Mouse (Mus musculus) layer of hippocampus, postnatal 14 days (tissue): ENCODE measurements around the gene Ss18l2. TPM values are rescaled to one million over a fixed set of nuclear protein-coding genes. Genes with fewer than 3 reads are reported as not detected.

Source experiments
- DNase-seq, 2 experiments: peaks; one replicate each; pipeline ENCODE4 v3.0.0; 2021 to 2022; ENCODE audit warnings: low spot score in 2 of 2, mixed read lengths in 1 of 2
- long read RNA-seq, 2 experiments: library from polyadenylated mRNA; stranded (forward); transcript quantifications; one replicate each; pipeline ENCODE4 v2.0.0; 2021
- total RNA-seq, 2 experiments: library from RNA; stranded (reverse); gene quantifications; 2 replicates each; pipeline ENCODE4 v1.2.3; 2021

The Ss18l2 gene
- total RNA-seq = 10 to 100 TPM; 83.1 to 92.6 TPM
- long read RNA-seq, experiment 1, transcript Ss18l2-207 (1 exons, 2,354 nt) = major isoform, 40 of 89 reads
- long read RNA-seq, experiment 1, transcript Ss18l2-203 (2 exons, 1,175 nt) = minor isoform, 20 of 89 reads
- long read RNA-seq, experiment 1, transcript Ss18l2-201 (3 exons, 577 nt) = minor isoform, 28 of 89 reads
- long read RNA-seq, experiment 1, partial matches to known transcripts = 0 of 89 reads
- long read RNA-seq, experiment 1, other reads (novel, unspliced or antisense) = 0 of 89 reads
- long read RNA-seq, experiment 2, transcript Ss18l2-201 (3 exons, 577 nt) = minor isoform, 59 of 201 reads
- long read RNA-seq, experiment 2, transcript Ss18l2-203 (2 exons, 1,175 nt) = minor isoform, 36 of 201 reads
- long read RNA-seq, experiment 2, transcript Ss18l2-207 (1 exons, 2,354 nt) = major isoform, 101 of 201 reads
- long read RNA-seq, experiment 2, partial matches to known transcripts = 0 of 201 reads
- long read RNA-seq, experiment 2, other reads (novel, unspliced or antisense) = 4 of 201 reads

DNA sequence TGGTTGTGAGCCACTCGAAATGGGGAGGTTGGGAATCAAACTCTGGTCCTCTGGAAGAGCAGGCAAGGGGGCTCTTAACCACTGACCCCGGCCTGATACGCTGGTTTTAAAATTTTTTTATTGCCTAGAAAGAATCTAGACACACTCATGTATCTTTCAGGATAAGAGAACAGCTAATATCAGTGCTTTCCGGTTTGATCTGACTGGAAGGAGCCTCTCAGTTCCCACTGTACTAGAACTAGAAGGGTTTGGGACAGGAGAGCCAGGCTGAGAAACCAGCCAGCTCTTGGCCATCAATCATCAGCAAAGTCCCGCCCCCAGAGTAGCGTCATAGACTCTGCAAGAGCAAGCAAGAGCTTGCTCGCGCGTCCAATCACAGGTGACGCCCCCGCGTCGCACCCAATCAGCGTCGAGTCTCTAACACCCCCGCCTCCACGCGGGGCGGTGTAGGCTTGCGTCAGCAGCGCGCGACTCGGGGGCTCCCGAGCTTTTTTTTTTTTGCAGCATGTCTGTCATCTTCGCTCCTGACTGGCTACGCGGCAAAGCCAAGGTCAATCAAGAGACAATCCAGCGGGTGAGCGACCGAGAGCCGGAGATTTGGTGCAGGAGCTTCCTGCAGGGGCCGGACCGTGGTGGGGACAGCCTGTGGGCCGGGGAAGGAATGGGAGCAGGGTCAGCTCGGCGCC, at the start of gene Ss18l2:
Ss18l2 (plus strand) TSS at position 432 of the 686 bp plus-strand sequence.
- peak; percentile 94 to 98 for DNase-seq

DNA sequence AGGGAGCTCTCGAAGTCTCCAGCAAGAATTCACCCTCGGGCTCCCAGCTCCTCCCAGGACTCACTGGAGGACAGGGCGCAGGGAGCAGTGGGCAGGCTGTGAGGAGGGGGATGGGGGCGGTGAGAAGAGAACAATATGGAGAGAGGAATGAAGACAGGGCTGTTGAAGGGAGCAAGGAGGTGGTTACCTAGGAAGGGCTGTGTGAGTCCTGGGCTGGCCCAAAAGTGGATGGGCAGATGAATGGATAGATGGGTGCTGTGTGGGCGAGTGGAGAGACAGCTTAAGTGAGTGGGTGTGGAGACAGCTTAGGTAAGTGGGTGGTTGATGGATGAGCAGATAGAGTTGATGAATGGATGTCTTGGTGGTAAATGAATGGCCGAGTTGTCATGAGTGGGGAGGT, 46.7 kb upstream of the Ss18l2 start:
- no peak for DNase-seq

DNA sequence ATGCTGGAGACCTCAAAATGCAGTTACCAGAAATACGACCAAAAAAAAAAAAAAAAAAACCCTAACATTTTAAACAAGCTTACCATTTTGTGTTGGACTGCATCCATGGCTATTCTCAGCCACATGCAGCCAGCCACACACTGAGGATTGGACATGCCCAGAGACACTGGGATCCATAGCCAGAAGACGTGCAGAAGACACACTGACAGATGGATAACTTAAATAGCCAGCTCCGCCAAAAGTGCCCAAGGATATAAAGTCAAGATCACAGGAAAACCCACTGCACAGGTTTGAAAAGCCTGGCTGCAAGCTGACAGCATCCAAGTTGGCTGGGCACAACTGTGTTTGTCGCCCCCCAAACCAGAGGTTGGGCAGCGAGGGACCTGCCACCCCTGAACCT, 46.0 kb upstream of the Ss18l2 start:
- no peak for DNase-seq

DNA sequence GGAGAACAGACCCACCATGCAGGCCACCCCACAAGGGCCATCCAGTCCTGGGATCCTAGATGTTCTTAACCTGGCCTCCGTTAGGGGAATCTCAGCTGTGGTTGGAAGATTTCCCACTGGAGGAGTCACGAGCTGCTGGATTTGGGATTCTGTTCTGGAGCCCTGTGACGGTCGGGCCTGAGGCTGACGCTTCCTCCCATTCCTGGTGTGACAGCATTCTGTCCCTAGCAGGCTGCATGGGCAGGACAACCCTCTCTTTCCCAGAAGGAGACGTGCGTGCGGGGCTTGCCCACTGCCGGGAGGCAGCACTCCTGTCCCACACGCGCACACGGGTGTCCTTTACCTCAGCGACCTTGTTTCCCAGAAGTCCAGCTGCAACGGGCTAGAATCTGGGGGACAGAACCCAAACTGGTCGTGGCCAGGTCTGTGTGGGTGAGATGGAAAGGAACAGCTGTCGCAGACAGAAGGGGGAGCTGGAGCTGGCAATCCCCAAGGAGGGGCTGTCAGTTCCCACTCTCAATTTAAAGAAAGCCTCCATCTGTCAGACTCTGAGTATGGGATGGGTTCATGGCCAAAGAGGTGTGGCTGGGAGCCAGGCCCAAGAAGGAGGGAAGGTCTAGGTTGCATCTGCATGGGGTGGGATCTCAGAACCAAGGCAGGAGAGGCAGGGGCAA, 43.0 kb upstream of the Ss18l2 start:
- DNase-seq = peak; percentile 41 to 48

DNA sequence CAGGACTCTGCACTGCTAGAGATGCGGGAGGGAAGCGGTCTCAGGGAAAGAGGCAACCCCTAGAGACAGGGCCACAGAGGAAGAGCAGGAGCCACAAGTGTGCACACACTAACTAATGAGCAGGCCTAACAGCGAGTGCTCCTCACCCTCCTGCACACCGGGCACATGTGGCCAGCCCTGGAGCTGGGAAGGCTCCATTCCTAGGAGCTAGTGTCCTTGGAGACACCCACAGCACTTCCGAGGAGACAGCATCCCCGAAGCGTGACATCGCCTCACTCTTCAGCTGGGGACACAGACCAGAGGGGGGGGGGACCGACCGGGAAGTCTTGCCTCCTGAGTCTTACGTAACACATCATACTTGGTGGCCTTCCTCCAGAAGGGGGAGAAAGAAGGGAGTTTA, 42.3 kb upstream of the Ss18l2 start:
- no peak for DNase-seq

DNA sequence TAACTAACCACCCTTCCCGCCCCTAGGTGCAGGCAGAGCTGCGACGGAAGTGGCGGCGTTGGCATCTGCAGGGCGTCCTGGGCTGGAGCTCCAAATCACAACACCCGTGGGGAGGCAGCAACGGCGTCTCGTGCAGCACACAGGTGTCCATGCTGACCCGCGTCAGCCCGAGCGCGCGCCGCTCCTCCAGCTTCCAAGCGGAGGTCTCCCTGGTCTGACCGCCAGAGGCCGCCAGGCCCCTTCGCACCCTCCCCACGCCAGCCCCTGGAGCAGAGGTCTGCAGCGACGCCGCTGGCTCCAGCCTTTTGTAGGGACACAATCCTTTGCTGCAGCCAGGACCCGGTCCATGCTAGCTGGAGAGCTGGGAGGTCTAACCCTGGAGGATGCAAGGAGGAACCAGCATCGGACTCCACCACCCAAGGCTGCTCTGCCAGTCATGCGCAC, 40.8 kb upstream of the Ss18l2 start:
- DNase-seq = no peak

DNA sequence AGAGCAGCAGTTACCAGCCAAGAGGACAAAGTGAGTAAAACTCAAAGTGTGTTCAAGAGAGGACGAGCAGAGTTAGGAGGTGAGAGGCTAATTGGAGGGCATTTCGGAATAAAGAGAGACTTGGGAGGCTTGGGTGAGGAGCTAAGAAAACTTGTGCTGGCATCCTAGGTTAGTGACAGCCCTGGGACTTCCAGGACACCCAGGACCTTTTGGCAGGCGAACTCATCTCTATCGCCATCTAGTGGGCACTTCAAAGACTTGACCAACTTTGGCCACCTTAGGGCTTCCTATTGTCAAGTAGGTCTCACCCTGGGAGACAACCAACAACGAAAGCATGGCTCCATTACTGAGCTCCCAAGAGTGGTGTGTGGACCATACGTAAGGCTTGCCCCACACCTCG, 38.8 kb upstream of the Ss18l2 start:
- DNase-seq = peak in 1 of 2 experiments; percentile 49

DNA sequence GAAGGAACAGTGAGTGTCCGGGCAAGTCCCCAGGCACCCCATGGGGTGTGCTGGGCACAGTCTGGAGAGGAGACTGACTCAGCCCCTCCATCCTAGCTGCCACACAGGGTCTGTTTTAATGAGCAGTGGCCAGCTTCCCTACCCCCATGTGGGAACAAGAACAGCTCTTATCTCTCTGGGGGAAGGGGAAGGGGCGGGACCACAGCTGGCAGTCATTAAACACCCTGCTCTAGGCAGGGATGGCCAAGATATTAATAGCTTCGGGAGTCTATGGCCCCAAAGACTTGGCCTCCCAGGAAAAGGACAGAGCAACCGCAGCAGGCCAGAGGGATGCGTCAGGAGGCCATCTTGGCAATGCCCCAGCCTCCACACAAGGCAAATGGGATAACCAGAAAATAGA, 37.8 kb upstream of the Ss18l2 start:
- DNase-seq = no peak

DNA sequence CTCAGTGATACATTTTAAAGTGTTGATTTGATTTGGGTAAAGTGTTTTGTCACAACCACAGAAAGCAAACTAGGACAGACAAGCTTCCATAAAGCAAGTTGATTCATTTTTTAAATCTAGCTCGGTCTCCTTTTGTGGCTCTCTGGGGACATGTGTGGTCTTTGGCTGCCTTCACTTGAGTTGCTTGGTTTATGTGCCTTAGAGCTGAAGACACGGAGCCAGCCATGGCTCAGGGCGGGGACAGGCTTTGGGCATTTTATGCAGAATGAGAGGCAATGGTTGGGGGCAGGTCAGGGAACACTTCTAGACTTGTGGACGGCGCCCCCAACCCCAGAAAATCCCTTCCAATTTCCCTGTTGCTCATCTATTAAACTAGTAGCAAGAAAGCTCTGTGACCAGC, 36.4 kb upstream of the Ss18l2 start:
- DNase-seq = no peak

DNA sequence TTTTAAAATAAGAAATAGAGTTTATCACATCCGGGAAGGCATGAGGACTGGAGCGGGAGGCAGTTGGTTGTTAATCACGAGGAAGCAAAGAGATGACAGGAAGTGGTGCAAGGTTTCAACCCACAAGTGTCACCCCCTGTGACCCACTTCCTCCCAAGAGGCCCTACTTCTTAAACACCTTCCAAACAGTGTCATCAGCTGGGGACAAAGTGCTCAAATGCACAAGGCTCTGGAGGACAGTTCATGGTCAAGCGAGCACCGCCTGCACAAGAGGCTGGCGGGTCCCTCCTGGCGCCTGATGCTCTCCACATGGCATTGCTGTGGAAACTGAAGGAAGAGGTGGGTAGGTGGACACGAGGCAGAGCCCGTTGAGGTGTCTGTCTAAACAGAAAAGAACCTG, 35.1 kb upstream of the Ss18l2 start:
- DNase-seq = no peak

DNA sequence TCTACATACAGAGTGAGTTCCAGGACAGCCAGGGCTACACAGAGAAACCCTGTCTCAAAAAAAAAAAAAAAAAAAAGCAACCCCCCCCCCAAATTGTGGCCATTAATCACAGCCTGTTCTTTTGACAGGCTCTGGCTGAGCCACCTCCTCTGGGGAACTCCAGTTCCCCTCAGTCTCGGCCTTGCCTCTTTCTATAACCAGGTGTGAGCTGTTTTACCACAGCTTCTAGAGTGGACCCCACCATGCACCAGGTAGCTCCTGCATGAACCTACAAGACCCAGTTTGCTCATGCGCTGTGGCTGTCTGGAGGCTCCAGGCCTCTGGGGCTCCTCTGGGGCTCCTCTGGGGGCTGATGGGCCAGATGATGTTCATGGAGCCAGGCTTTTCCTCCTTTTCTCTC, 34.6 kb upstream of the Ss18l2 start:
- no peak for DNase-seq

DNA sequence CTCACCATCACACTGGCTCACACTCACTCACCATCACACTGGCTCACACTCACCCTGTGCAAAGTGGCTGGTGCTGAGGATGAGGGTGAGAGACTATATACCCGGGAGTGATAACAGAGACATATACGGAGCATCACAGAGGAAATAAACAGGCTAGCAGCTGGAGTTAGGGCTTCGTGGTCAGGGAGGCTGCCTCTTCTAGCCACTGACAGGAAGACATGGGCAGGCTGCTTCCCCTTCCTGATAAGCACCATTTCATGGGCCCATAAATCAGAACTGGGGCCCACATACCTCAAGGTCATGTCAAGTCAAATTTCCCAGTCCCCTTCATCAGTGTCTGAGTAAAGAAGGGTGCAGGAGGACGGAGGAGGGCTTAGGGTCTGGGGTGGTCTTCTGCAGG, 33.1 kb upstream of the Ss18l2 start:
- no peak for DNase-seq

DNA sequence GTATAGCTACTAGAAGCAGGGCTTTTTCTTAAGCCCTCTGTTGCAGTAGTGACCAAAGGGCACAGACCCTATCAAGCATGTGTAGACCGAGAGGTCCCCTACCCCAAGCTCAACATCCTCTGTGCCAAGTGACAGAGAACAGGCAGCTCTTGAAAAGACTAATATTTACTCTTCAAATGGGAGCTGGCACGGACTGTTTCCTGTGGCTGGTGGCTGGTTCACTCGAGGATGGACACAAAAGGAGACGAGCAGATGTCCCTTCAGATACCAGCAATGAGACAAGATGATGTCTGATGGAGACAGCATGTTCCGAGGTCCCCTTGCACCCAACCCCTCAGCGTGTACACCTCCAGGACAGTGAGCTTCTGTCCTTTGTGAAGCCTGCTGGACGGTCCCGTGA, 32.7 kb upstream of the Ss18l2 start:
- DNase-seq = no peak

DNA sequence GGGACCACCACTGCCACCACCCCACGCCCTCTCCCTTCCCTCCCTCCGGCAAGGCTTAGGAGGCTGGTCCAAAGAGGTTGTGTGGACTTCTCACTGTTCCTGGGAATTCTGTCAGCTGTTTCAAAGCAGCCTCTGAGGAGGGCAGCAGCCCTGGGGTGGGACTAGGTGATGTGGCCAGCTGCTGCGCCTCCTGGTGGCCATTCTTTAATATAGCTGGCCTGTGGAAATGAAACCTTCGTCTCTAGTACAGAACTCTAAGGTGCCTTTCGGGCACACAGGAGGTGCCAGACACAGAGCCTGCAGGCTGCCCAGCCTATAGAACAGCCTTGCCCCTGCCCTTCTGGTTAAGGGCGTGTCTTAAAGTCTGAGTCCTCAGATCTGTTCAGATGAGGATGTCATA, 30.6 kb upstream of the Ss18l2 start:
- peak in 1 of 2 experiments; percentile 41 for DNase-seq

DNA sequence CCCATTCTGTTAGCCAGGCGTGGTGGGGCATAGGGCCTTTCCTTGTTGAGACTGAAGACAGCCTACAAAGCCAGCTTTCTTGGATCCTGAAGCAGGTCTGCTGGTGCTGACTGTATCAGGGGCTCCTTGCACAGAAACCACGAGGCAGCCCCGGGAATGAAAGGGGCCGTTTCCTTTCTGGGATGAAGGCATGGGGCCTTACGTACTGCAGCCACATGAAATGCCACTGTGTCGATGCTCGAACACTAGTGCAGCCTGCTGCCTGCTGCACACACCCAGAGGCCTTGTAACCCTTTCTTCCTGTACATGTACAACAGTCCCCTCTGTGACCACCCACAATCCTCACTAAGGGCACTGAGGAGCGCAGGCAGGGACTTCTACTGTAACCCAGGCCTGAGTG, 28.9 kb upstream of the Ss18l2 start:
- DNase-seq = no peak

DNA sequence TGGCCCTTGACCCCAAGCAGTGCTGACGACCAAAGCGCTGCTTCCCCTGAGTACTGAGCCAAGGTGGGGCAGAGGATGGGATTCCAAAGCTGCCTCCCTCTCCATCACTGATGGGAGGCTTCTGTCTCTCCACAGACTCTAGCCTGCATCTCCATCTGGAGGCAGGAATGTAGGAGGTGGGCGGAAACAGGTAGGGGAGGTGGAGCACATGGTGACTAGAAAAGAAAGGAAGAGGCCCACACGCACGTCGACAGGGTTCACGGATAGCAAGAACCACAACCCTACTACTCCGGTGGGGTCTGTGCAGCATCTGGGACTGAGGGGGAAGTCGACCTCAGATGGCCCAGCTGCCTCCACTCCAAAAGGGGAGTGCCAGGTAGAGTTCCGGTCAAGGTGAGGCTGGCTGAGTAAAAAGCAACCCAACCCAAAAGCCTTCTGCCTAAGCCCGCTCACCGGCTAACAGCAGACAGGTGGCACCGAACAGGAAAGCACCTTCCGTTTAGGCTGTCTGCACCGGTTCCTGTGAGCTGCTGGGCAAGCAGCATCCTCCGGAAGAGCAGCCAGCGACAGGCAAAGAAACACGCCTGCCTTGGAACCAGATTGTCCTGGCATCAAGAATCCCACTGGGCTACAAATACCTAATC, 28.0 kb upstream of the Ss18l2 start:
- DNase-seq = no peak

DNA sequence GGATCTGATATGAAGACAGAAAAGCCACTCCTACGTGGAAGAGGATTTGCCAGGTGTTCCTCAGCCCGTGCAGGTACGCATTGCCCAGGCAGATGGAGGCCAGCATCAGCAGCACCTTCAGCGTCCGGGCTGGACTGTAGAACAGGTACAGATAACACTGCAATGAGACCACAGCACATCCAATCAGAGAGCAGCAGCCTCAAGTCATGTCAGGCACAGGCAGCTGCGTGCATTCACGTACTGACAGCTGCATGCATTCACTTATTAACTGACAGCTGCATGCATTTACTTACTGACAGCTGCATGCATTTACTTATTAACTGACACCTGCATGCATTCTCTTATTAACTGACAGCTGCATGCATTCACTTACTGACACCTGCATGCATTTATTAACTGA, 25.4 kb upstream of the Ss18l2 start:
- no peak for DNase-seq

DNA sequence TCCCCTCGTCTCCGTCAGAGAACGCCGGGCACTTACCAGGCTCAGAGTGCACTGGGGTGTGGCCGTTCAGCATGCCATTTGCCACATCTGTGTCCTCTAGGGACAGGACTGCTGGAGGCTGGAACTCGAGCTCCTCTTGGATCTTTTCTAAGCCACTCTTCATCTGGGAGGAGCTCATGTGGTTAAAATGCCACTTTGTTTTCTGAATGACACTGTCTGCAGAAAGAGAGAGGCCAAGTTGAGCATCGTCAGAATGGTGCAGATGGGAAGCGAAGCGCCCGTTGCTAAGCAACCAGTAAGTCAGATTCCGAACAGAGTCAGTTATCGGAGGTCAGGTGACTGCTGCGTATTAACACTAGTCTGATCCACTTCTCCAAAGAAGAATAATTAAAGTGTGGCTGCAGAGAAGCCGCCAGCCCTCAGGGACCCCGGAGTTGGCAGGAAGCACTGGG, 19.9 kb upstream of the Ss18l2 start:
- peak; percentile 60 to 81 for DNase-seq

DNA sequence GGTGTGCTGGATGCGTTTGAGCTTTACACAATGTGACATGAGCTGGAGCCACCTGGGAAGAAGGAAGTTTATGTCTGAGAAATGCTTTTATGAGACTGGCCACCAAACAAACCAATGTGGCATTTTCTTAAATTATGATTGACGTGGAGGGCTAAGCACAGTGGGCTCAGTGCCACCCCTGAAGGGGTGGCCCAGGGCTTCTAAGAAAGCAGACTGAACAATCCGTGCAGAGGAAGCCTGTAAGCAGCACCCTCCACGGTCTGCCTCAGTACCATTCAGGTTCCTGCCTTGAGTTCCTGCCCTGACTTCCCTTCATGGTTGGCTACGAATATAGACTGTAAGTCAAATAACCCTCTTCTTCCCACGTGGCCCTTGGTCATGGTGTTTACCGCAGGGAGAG, 19.4 kb upstream of the Ss18l2 start:
- DNase-seq = no peak

DNA sequence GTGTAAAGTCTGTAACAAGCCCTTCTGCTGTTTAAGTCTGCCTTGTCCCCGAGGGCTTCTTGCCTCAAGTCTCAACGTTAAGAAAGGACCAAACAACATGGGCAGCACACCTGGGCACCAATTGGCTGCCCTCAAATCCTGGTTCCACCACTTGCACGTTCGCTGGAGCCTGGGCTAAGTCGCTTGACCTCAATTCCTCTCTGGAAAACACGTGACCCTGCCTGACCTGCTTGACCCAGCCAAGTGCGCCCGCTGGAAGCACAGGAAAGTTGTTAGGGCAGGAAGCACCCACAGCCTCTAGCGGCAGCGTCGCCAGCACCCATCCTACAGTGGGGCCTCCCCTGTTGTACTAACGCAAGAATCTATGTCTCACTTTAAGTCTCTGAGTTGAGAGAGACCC, 15.4 kb upstream of the Ss18l2 start:
- no peak for DNase-seq

DNA sequence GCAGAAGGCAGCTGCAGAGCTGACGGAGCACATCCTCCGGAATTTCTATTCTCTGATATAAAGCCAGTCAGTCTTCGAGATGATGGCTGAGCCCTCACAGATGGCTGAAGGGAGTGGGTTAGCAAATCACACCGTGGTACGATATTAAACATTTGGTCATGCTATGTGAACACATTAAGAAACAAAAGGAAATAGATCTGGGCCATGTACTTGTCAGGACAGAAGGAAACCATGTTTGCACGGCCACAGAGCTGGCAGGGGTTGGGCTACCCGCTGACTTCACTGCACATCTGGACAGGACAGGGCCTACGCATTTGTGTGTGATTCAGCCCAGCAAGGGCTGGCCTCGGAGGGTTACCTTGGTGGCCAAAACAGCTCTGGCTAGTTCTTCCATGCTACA, 13.5 kb upstream of the Ss18l2 start:
- DNase-seq = no peak
